12 mouse cellular contexts compared by ENCODE assay signal in the genomic region with DNA sequence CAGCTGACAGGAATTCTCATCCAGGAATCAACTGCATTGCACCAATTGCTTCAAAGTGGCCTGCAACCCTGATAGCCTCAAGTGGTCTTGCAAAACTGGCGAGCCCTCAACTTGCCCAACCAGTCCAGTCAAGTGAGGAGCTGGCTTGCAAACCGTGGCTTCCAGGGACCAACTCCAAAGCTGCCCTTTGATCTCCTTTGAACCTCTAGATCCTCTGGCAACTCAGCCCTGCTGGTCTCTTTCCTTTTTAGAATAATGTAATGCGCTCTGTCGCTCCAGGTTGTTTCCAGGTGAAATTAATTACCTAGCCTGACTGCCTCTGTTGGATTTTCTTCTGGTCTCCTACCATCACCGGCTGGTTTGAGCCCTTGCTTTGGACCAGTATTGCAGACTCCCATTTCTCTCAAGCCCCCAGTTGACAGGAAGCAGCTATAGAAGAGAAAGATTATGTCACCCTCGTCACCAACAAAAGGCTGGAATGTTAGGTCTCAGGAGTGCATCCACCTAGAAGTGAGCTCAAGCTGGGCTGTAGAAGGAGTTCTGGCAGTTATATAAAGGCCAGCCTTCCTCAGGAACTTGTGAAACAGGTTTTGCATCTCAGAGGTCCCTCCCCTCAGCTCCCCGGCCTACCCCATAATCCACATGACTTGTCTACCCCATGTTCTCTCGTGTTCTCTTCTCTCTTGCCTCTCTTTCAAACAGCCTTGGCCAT. TPM values are rescaled to one million over a fixed set of nuclear protein-coding genes. Genes with fewer than 3 reads are reported as not detected.
DNase-seq lines count a peak whose midpoint lies in the region; ATAC-seq and TF ChIP-seq lines count a peak whose summit lies in the region.
"Had no signal": no experiment of that assay in that cellular context is flagged by ENCODE, and none has a peak within 500 bp of the region (broad histone marks: within the 10 kb centered on the region; RNA-seq: fewer than 3 reads in every experiment).

No protein-coding gene starts in this region.

- no peaks in the 10 kb centered on the region for H3K9me3 ChIP-seq in kidney, embryonic 14.5 days (ENCODE audit: control insufficient read depth, low read length)
- H3K9me3 ChIP-seq in lung, postnatal 0 days (ENCODE audit: low read length): no peaks in the 10 kb centered on the region
- no peaks in the 10 kb centered on the region for H3K9me3 ChIP-seq in hindbrain, embryonic 13.5 days
- H3K9me3 ChIP-seq: heart, embryonic 13.5 days; megakaryocyte, embryonic 14.5 days had no signal

- H3K9ac ChIP-seq in kidney, embryonic 14.5 days (ENCODE audit: low read depth, low read length): no peak overlapping the region
- no peak overlapping the region for H3K9ac ChIP-seq in lung, postnatal 0 days (replicated peaks; ENCODE audit: low read depth)
- no peak overlapping the region for H3K9ac ChIP-seq in hindbrain, embryonic 13.5 days
- H3K9ac ChIP-seq: heart, embryonic 13.5 days had no signal

- ATAC-seq in kidney, embryonic 14.5 days (ENCODE audit: low FRiP score, low TSS enrichment): no peak
- peak; percentile 91 for ATAC-seq in lung, postnatal 0 days
- ATAC-seq in hindbrain, embryonic 13.5 days (ENCODE audit: low FRiP score): no peak
- ATAC-seq: forebrain, embryonic 14.5 days had no signal

- H3K36me3 ChIP-seq in kidney, embryonic 14.5 days (ENCODE audit: control insufficient read depth, insufficient read depth, low read length): no peaks in the 10 kb centered on the region
- no peaks in the 10 kb centered on the region for H3K36me3 ChIP-seq in lung, postnatal 0 days (ENCODE audit: insufficient read depth, low read length)
- H3K36me3 ChIP-seq in hindbrain, embryonic 13.5 days: no peaks in the 10 kb centered on the region
- H3K36me3 ChIP-seq: heart, embryonic 13.5 days had no signal

- TF ChIP-seq CTCF in lung, postnatal 0 days (IDR thresholded peaks at IDR 0.05): no peak

- H3K4me3 ChIP-seq in kidney, embryonic 14.5 days (ENCODE audit: low read length): no peak overlapping the region
- no peak overlapping the region for H3K4me3 ChIP-seq in lung, postnatal 0 days (ENCODE audit: low read depth, low read length)
- no peak overlapping the region for H3K4me3 ChIP-seq in hindbrain, embryonic 13.5 days
- H3K4me3 ChIP-seq: heart, embryonic 13.5 days; megakaryocyte, embryonic 14.5 days had no signal

- no peaks in the 10 kb centered on the region for H3K27me3 ChIP-seq in kidney, embryonic 14.5 days (ENCODE audit: control insufficient read depth, insufficient read depth, low read length)
- no peaks in the 10 kb centered on the region for H3K27me3 ChIP-seq in lung, postnatal 0 days (replicated peaks; ENCODE audit: insufficient read depth, low read length)
- no peaks in the 10 kb centered on the region for H3K27me3 ChIP-seq in hindbrain, embryonic 13.5 days
- H3K27me3 ChIP-seq: heart, embryonic 13.5 days had no signal

- 51% methylated on average over 8 of the region's 8 CpGs for WGBS in kidney, embryonic 14.5 days
- WGBS in lung, postnatal 0 days: 42% methylated on average over 8 of the region's 8 CpGs
- 62% methylated on average over 8 of the region's 8 CpGs for WGBS in hindbrain, embryonic 13.5 days

- TF ChIP-seq EP300 in lung, postnatal 0 days (IDR thresholded peaks at IDR 0.05): peak; percentile 75

- H3K4me1 ChIP-seq in kidney, embryonic 14.5 days (ENCODE audit: control insufficient read depth, insufficient read depth, low read length): no peaks in the 10 kb centered on the region
- H3K4me1 ChIP-seq in lung, postnatal 0 days (ENCODE audit: insufficient read depth, low read depth, low read length): no peaks in the 10 kb centered on the region
- H3K4me1 ChIP-seq in hindbrain, embryonic 13.5 days (replicated peaks): no peaks in the 10 kb centered on the region
- H3K4me1 ChIP-seq: megakaryocyte, embryonic 14.5 days had no signal

- peak; percentile 41 to 53 for DNase-seq in urinary bladder, postnatal 36 days (ENCODE audit: low spot score in 2 of 2)
- DNase-seq in urinary bladder, postnatal 10 days (ENCODE audit: low spot score): no peak
- peak; percentile 83 for DNase-seq in lung, postnatal 0 days (ENCODE audit: low spot score)
- DNase-seq in c-Kit-positive CD71-positive TER-119-positive erythroid progenitor cells, embryonic 14.5 days (ENCODE audit: low spot score): no peak
- no peak for DNase-seq in natural killer cell, adult 2 months (ENCODE audit: low spot score in 2 of 2)
- no peak for DNase-seq in heart, postnatal 25 days (ENCODE audit: low spot score)
- DNase-seq: retina, postnatal 1 day had no signal

- H3K4me2 ChIP-seq in kidney, embryonic 14.5 days (replicated peaks; ENCODE audit: low read depth, low read length): no peak overlapping the region
- 0 out of 2 replicates have a peak overlapping the region, but pooled peaks have one; percentile 1 for H3K4me2 ChIP-seq in lung, postnatal 0 days (replicated peaks; ENCODE audit: low read depth, low read length)
- H3K4me2 ChIP-seq in hindbrain, embryonic 13.5 days: no peak overlapping the region
- H3K4me2 ChIP-seq: heart, embryonic 13.5 days had no signal

- intact Hi-C loops in heart, postnatal 25 days (cut with DNase I): no loop called here

- H3K27ac ChIP-seq in kidney, embryonic 14.5 days (ENCODE audit: low read depth, low read length): peak overlapping the region; percentile 55; the same call in 1 of the 2 replicates
- peak overlapping the region; percentile 55 for H3K27ac ChIP-seq in lung, postnatal 0 days (ENCODE audit: low read length)
- H3K27ac ChIP-seq in hindbrain, embryonic 13.5 days: no peak overlapping the region
- H3K27ac ChIP-seq: heart, embryonic 13.5 days had no signal

RNA-seq across cellular contexts. Expression of gene Abcd3, which starts 49.8 kb away (rescaled TPM):
- polyA plus RNA-seq in kidney, embryonic 14.5 days (2014; fragmentation: Nextera tagmentation; extraction: Ambion mirVana): 35.7 and 70.8 TPM in 2 replicates
- 94.1 and 100 TPM in 2 replicates for polyA plus RNA-seq in lung, postnatal 0 days (2015; fragmentation: Nextera tagmentation; extraction: Ambion mirVana)
- total RNA-seq in heart, postnatal 25 days (2021): 10 to 100 TPM; 87.4 to 92.2 TPM
- polyA plus RNA-seq in hindbrain, embryonic 13.5 days (2015; fragmentation: Nextera tagmentation; extraction: Ambion mirVana): 69.1 and 70.6 TPM in 2 replicates

Comparison
In these comparisons a context has a peak if more than half of its experiments do, and no peak if none do; other contexts are left out.
1. DNase-seq: peak in urinary bladder, postnatal 36 days (2 of 2) and lung, postnatal 0 days (single experiment); none in urinary bladder, postnatal 10 days (single experiment), c-Kit-positive CD71-positive TER-119-positive erythroid progenitor cells, embryonic 14.5 days (single experiment), natural killer cell, adult 2 months (0 of 2) and heart, postnatal 25 days (single experiment).